Mouse (Mus musculus) right cerebral cortex, postnatal 14 days (tissue): ENCODE measurements around the gene Ankrd31.
A peak's percentile ranks its signal among the peaks of the same experiment; 100 is the strongest.
"Not testable (repeated sequence)": the region's sequence is repeated elsewhere in the genome, so short reads cannot be mapped to it uniquely, and the experiment has no call there.

Source experiments
- DNase-seq: peaks from one replicate; pipeline ENCODE4 v3.0.0; 2022

Gene Ankrd31

DNA sequence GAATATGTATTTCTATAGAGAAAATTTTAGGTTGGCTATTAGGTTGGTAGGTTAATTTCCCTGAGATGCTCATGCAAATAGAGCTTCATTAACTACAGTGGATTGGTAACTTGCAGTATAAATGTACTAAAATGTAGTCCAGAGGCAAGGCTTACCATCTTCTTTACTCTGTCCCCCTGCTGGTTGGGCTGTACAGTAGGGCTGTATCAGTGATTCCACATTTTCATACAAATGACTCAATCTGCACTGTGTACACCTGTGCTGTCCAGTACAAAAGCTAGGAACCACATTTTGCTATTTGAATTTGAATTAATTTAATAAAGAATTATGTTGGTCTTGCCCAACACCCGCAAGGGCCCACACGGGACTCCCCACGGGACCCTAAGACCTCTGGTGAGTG, 111.1 kb downstream of the Ankrd31 start:
- no peak for DNase-seq

DNA sequence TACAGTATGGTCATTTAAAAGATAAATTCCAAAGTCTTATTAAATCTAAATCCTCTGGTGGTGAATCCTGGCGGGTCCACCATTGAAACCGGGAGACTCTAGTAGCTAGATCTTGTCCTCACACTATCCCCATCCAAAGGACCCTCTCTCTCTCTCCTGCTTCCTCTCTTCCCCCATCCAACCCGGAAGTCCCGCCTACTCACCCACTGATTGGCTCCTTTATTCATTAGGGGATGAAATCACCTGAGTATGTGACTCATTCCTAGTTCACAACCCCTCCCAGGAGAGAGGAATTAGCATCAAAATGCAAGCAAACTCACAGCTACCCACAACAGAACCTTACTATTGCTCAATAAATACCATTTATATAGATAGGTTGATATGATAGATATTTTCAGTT, 122.7 kb downstream of the Ankrd31 start:
- no peak for DNase-seq

DNA sequence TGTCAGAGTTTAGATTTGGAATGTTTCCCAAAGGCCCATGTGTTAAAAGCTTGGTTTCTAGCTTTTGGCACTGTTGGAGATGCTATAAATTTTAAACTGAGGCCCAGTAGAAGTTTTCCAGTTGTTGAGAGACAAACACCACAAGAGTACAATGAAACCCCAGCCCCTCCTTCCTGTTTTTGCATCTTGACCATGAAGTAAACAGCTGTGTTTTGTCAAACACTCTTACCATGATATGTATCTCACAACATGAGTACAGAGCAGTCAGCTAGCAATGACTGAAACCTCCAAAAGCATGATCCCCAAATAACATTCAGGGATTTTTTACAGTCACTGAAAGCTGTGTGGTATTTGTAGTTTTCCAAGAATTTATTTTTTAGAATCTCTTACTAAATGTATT, 126.0 kb downstream of the Ankrd31 start:
- no peak for DNase-seq

DNA sequence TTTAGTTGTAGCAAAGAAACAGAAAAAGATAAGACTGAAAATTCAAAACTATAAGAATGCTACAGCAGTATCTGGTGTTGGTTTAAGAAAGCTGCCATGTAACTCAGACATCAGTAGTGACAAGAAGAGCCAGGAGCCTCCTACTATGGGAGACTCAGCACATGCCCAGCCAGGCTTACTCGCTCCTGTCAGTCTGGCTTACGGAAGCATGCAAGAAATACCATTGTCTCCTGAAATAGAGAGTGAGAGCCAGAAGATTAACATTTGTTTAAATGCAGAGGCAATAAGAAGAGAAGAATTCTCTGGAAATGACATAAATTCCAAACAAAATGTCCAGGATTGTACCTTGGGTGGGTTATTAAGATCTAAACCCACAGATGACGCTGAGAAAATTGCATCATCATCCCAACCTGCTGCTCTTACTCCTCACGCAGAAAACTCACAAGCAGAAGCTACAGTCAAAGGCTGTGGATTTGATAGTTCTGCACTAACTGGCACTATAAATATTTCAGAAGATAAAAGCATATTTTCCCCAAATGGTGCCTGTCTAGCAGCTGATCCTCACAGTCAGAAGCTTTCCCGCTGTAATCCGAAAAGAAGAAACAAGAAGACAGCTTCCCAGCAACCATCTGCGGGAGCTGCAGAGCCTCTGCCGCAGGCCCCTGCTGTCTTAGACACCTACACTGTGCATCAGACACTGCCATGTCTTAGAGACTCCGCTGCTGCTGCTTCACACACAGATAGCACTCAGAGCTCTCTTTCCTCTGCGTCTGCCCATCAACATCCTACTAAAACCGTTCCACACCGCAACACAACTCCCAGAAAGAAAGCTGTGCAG, 130.4 kb downstream of the Ankrd31 start:
- peak; percentile 28 for DNase-seq

DNA sequence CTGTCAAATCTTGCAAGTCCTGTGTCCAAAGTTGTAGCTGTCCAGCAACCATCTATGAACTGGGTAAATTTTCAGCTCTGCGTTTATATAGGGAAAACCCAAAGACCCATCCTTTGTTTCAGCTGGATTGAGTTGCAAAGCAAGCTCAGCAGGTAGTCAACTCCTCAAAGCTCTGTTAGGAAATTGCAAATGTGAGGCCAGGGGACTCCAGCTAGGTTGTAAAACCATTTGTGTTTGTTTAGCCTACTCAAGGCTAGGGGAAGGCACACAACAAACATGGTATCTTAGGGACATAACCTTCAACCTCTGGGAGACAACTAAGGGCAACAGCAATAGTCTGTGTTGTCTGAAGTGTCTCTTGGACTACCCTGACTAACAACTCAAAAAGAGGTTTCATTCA, 136.5 kb downstream of the Ankrd31 start:
- no peak for DNase-seq

DNA sequence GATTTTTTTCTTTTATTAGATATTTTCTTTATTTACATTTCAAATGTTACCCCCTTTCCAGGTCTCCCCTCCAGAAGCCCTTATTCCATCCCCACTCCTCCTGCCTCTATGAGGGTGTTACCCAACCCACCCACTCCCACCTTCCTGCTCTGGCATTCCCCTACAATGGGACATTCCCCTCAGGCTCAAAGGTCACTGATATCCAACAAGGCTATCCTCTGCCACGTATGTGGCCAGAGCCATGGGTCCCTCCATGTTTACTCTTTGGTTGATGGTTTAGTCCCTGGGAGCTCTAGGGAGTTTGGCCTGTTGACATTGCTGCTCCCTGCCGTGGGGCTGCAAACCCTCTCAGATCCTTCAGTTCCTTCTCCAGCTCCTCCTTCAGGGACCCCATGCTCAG, 141.9 kb downstream of the Ankrd31 start:
- no peak for DNase-seq

DNA sequence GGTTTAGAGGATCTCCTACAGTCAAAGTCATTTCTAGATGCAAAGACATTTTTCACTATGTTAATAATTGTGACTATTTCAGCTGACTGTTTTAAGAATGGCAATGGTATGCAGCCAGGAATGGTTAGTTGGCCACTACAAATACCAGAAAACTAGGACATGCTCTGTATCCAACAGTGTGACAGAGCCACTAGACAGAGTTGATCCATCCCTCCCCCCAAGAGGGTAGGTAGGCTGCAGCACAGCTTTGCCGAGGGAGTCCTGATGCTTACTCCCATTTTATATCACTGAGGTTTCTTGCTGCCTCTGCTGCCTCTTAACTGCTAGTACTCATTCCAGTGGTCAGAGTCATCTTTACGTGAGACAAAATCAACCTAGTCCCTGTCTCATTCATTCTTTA, 147.1 kb downstream of the Ankrd31 start:
- no peak for DNase-seq

DNA sequence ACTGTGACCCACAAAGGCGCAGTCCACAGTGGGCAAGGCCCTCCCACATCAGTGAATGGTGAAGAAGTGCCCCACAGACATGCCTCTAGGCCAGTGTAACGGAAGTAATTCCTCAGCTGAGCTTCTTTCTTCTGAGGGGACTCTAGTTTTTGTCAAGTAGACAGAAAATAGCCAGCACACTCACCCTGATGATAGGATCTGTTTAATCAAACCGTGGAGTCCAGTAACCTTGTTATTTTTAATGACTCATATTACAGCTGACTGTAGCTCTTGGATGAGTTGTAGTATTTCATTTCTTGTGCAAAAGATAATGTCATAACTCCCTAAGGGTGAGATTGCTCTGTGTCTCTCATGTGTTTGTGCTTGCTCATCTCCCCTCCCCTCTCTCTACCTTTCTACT, 158.6 kb downstream of the Ankrd31 start:
- DNase-seq, result no peak

DNA sequence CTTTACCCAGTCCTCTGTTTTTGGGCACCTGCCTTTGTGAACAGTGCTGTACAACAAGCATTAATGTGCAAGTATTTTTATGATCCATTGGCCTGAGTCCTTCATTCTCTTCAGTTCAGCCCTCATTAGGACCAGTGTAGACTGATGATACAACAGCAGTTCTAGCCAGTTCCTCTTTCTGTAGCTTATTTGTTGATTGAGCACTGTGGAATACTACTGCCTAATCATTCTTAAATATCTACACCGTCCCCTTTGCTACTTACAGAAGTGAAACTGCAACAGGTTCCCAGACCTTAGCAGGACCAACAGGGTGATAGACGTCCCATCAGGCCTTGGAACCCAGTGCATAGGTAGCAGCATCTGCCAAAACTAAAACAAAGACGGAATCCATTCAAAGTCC, 163.1 kb downstream of the Ankrd31 start:
- DNase-seq, result no peak

DNA sequence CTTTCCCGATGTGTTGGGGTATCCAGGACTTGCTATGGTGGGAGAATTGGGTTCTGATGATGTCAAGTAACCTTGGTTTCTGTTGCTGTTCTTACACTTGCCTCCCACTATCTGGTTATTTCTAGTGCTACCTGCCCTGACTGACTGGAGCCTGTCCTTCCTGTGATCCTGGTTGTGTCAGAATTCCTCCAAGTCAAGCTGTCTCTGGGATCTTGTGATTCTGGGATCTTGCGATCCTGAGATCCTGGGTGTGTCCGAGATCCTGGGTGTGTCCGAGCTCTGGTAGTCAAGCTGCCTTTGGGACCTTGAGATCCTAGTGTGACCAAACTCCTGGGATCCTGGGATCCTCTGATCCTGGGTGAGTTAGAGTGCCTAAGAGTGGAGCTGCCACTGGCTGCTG, 175.1 kb downstream of the Ankrd31 start:
- DNase-seq, result not testable (repeated sequence)

DNA sequence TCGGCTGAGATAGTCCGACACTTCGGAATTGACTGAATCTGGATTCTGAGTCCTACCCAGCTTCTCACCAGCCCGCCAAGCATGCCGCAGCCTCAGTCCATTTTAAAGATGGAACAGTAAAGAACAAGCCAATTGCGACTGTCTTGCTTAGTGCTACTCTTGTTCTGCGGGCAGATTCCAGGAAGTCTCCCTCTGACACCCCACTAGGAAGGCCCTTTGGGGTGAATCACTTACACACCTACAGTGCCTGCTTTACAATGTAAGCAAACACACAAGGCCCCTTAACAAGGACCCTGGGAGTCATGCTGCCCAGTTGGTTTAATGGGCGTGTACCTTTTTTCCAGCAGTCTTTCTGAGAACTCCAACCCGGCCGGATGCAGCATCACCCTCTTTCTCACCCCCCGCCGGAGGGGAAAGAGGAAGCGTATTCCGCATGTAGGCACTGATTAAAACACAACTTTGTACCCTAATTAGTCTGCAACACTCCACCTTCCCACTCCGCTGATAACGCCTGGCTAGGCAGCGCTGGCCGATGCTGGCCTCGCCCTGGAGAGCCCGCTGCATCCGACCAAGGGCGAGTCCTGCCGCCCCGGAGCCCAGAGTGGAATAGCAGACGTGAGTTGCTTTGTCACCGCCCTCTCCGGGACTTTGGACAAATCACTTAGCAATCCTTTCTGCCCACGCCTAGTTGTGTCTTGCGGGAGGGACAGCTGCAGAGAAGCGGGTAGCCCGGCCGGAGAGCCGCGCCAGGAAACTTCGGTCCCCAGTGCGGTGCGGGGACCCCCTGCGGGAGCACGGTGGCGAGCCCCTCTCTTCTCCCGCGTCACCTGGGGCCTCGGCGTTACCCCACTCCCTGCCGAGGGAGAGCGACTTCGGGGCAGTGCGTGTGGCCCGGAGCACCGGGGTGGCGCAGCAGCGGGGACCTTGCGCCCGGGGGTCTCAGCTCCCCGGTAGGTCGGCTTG, 176.2 kb downstream of the Ankrd31 start, which contains the start of gene Gcnt4:
Gene Gcnt4, plus strand, starts transcription at position 691 of the 963 bp plus-strand sequence.
- DNase-seq, result peak; percentile 16

DNA sequence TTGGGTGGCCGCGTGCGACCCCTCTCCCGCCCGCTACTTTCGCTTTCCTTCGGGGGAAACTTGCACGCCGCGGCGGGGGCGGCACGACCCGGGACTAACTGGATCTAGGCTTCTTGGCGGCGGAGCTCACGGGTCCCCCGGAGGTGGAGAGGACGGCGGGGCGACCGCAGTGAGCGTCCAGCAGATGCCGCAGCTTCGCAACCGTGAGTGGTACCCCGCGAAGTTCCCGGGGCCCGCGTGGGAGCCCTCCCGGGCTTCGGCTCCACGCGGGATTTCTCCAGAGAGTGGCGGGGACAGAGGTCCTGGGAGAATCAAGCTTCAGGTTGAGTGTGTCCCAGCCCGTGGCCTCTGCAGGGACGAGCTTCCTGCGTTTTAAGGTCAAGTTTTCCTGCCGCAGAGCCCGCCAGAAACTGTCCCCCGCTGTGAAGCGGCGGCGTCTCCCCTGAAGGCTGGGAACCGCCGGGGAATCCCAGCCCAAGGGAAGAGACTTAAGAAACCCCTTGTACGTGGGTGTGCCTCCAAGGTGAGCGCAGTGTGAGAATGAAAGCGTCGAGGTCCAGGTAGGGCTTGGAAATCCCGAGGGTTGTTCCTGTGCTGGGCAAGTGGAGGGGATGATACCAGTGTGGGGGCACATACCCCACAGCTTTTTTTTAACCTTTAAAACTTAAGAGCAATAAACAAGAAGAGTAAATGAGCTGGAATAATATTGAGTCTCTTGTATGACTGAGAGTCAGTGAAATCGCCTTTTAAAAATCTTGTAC, 177.1 kb downstream of the Ankrd31 start:
- DNase-seq, result peak; percentile 21

DNA sequence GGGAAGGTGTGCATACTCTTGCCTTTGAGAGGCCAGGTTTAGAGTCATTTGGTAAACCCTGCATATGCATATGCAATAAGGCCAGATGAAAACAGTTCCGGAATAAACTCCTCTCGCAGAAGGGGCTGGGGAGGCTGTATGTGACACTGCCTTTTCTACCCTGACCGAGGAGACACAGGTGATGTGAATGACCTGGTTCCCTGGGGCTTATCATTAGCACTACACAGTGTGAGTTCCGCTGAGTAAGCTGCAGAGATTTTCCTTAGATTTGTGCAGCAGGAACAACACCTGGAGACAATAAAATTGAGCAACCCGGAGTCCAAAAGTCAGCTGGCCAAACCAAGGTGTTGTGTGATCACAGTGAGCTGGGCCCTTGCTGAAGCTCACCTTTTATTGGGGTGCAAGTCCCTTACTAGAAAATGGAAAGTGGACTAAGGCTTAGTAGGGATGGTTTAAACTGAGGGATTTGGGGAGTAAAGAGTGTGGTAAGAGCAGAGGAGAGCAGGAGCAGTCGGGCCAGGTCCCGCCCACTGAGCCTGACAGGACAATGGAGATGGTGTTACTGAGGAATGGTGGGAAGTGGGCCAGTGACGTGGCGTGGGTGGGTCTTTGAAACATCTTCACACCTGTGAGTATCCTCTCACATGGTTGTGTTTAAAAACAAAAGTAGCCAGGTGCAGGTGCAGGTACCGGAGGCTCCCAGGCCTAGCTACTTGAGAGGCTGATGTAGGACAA, 178.1 kb downstream of the Ankrd31 start:
- no peak for DNase-seq

DNA sequence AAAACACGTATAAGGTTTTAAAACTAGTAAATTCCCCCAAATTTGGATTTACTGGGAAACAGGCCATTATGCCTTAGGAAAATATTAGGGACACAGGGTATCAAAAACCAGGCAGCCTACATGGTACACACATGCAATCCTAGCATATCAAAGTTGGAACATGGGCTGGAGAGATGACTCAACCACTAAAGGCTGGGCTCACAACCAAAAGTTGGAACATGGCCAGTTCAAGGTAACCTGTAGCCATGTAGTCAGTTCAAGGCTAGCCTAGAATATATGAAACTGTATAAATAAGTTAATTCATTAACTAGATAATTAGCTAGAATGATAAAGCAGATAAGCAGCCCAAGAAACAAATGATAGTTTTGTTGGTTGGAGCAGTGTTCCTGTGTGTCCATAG, 179.7 kb downstream of the Ankrd31 start:
- no peak for DNase-seq

DNA sequence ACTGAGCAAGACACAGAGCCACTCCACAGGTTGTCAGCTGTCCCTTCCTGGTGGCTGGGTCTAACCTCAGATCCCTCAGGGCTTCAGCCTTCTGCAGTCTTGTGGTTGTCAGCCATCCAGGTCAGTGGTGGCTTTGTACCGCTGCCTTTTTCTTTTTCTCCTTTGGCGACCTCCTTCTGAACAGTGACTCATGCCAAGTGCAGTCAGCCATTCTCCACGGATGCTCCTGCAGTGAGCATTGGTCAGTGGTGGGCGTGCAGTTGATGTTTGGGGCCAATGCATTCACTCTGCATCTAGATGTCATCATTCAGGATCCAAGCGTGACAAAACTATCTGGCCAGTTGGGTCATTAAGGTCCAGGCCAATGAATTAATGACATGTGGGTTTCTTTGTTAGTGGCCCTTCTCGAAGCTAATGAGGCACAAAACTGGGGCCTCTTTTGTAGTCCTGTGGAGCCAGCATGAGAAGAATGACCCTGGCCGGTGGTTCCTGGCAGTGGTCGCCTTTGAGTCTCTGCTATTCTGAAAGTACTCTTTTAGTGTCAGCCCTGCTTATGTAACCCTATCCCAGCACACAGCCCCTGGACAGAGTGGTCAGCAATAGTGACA, 180.5 kb downstream of the Ankrd31 start:
- no peak for DNase-seq

DNA sequence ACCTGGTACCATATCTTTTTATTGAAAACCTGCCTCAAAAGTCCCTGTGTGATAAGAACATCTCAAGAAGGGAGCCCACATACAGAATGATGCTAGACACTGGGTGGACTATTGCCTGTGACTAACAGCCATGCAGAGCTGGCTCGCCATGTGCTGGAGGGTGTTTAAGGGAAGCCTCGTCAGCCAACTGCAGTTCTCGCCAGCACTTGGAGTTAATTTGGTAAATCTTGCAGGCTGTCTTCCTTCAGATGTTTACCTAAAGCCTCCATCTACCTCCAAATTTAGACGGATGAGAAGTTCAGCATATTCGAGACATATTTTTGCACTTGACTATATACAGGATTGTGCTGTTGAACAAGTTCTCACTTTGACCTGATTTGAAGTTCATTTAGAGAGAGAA, 184.7 kb downstream of the Ankrd31 start:
- peak; percentile 51 for DNase-seq

DNA sequence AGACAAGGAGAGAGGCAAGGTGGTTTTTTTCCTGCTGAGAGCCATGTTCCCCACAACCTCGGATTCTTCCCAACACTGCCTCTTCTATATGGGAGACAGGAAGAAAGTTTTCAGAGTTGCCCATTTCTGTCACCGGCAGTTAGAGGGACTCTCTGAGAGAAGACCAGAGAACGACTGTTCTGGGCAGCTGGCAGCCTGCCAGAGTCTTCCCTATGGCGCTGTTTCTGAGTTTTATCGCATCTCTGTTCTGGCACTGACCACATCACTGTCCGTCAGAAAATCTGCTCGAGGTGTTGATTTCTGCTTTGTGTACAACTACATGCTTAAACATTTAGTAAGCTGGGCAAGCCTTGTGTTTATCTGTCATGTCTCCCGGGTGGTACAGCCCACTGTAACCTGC, 185.3 kb downstream of the Ankrd31 start:
- no peak for DNase-seq

DNA sequence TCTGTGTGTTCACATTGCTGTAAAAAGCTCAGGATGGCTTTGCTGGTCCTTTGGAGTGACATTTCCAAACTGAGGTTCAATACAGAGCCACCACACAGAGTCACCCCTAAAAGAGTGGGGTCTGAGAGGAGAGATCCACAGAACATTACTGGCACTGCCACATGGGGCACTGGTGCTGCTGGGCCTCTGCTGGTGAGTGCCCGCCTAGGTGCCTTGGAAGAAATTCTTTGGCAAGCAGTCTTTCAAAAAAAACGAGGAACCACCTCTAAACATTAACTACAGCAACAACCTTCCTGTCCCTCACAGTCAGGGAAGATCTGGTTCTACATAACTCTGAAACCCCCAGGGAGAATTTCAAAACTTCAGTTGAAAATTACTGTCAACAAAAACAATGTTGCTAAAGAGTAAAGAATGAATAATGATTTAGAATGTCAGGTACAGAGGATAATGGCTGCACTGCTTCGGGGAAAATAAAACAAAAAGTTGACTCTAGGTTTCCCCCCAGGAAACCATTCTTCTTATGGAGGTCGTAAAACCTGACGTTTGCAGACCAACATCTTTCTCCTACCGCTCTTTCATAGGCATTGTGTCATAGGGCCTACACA, 188.2 kb downstream of the Ankrd31 start:
- DNase-seq, result no peak

DNA sequence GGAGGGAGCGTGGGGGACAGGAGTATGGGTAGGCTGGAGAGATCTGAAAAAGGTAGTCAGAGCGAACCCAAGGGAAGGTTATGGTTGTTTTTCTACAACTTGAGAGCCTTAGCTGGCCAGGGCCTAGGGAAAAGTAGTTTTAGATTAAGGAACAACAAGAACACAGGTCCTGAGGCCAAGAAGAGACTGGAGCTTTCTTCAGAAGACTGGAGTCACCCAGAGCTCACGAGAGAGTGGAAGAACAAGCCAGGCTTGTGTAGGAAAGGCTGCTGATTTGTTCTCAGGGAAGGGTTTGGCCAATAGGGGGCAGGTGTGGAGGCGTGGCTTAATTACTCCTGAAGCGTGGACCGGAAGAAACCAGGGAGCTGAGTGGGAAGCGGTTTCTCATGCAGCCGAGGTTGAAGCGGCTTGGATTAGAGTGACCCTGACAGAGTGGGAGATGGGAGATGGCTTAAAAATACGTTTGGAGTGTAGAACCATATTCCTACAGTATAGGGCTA, 189.0 kb downstream of the Ankrd31 start:
- no peak for DNase-seq

DNA sequence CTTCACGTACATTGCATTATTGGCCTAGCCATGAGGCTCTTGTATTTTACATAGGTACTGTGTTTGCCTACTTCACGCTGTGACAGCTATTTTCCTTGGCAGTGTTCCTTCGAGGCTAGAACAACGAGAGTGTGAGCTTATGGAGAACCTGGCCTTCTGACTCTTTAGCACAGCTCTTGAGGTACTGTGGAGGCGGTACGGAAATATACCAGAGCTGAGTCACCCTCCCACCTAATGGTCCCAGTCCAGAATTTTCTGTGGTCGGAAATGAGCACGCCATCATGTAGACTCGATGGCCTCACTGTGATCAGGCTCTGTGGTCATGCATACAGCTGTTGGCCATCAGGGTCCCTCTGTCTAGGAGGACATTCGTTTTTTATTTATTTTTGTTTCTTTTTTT, 191.6 kb downstream of the Ankrd31 start:
- DNase-seq, result no peak

DNA sequence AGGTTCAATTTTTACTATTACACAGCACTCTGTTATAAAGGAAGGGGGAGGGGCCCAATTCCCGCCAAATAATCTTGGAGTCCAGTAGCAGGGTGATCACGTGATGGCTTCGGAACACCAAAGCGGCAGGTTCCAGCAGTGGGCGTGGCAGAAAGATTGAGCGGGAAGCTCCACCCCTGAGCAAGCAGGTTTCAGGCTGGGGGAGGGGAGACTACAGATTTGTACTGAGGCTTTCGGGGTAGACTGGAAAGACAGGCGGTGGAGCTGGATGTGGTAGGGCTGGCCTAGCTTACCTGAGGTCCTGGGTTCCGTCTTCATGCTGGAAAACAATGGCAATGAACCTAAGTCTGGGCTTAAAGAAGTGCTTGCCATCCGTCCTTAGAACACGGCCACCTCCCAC, 193.4 kb downstream of the Ankrd31 start:
- DNase-seq, result not testable (repeated sequence)
